Mouse (Mus musculus) right cerebral cortex, postnatal 36 days (tissue): ENCODE measurements around the gene Lrrc3.
"Not testable (repeated sequence)": the region's sequence is repeated elsewhere in the genome, so short reads cannot be mapped to it uniquely, and the experiment has no call there.

Experiments
- DNase-seq, 2 experiments: peaks; one replicate each; pipeline ENCODE4 v3.0.0; 2022; ENCODE audit warnings: low spot score in 2 of 2, mixed read lengths in 1 of 2

Lrrc3 gene

DNA sequence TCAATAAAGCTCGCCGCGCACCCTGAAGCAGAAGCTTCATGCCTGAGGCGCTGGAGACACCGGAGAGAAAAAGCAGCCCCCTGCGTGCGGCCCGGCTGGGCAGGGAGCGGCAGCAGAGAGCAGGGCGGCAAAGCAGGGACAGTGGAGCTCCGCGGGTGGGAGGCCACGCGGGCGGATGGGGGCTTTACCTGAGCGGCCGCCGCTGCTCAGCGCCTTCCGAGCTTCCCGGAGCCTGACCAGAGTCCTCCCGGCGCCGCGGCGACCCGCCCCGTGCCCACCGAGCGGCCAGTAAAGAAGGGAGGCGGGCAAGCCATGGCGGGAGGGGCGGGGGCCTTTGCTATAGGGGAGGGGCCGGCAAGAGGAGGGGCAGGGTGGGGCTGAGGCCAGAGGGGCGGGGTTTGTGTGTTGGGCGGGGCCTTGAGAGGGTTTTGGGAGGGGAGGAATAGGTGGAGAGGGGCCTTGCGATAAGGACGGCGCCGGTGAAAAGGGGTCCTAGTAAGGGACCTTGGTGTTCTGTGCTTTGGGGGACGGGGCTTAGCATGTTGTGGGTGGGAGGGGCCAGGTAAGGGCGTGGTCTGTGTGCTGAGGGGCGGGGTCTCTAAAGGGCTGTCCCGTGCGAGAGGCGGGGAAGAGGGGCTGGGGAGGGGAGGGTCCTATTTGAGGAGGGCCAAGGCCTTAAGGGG is at the start of gene Lrrc3:
Gene Lrrc3, minus strand, starts transcription at position 326 of the 683 bp plus-strand sequence.
- DNase-seq: peak; percentile 25 to 43

- not testable (repeated sequence) for DNase-seq
Observed at GRCm38 (mm10) chr10:77950468-77950867, 48.1 kb upstream of the Lrrc3 start.

GRCm38 (mm10) chr10:77939685-77940084 is 37.3 kb upstream of the Lrrc3 start:
- no peak for DNase-seq

DNA sequence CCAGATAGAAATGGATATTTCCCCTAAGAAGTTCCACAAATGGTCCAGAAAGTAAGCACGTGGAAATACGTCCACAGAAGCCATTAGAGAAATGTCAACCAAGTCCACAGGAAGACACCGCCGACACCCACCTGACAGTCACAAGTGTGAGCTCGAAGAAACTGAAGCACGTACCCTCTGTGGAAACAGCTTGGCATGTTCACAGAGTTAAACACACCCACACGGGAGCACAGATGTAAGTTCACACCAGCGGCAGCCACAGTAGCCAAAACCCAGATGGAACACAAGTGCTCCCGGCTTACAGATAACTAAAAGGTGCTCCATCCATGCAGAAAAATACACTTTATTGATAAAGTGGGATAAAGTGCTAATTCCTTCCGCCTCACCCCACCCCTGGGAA is 25.0 kb upstream of the Lrrc3 start:
- no peak for DNase-seq

GRCm38 (mm10) chr10:77926140-77926539 is 23.8 kb upstream of the Lrrc3 start:
- DNase-seq: no peak

DNA sequence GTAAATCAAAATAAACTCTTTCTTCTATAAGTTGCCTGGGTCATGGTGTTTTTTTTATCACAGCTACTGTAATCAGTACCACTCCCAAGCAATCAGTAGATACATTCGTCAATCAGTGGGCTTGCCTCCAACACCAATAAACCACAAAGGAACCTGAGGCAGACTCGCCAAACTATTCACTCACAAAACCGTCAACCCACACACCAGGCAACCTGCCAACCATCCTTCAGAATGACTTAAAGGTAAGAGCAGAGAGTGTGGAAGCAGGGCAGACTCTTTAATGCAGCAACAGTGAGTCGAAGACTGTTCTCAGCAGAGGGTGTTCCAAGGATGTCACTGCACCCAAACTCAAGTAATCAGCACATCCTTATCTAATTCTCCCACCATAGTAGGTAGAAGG is 20.3 kb upstream of the Lrrc3 start:
- peak in 1 of 2 experiments; percentile 30 for DNase-seq

DNA sequence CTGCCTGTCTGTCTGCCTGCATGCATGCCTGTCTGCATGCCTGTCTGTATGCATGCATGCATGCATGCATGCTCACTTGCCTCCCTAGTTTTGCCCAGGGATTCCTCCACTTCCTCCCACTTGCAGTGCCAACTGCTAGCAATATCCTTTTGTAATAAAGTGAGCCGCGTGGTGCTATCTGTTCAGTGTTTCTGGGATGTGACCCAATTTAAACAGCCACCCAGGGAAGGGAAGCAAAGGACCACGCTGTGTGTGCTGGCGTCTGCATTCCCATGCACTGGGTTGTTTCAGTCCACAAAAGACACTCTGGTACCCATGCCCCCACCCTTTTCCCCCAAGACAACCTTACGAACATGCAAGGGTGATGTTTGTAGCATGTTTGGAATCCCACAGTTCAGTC is 18.7 kb upstream of the Lrrc3 start:
- DNase-seq: peak in 1 of 2 experiments; percentile 40

GRCm38 (mm10) chr10:77916636-77917335 is 14.4 kb upstream of the Lrrc3 start:
- DNase-seq: no peak

- no peak for DNase-seq
Observed at GRCm38 (mm10) chr10:77913292-77913691, 11.0 kb upstream of the Lrrc3 start.

GRCm38 (mm10) chr10:77912605-77913004 is 10.3 kb upstream of the Lrrc3 start:
- no peak for DNase-seq

DNA sequence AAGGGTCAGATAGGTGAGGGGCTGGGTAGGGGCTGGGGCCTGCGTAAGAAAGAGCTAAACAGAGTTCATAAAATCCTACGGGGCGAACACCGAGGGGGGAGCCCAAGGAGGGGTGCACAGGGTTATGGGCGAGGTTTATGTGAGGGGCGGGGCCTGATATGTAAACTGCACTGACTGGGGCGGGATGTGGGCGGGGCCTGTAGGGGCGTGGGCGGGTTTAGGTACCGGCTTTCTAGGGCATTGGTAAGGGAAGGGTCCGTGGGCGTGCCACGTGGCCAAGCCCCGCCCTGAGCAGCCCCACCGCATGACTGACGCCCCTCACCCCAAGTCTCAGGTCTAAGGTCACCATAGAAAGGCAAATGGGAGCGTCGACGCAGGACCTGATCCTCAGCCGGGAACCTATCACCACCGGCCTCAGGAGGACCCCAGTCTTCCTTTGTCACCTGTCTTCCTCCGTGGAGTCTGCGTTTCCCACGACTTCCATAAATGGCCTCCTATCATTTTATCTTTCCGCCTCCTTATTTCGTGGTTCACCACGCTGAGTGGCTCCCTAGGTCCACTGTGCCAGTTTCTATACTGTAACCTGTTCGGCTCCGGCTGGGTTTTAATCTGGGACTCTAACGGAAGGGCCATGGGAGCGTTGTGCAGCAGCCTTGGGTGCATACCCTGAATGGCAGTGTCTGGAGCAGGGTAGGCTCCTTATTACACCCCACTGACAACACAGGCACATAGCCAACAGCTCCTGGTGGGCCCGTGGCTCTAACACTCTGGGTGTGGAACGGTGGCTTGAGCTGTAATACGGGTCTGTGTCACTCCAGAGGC is 769 bp upstream of the Lrrc3 start:
- peak; percentile 79 to 83 for DNase-seq

DNA sequence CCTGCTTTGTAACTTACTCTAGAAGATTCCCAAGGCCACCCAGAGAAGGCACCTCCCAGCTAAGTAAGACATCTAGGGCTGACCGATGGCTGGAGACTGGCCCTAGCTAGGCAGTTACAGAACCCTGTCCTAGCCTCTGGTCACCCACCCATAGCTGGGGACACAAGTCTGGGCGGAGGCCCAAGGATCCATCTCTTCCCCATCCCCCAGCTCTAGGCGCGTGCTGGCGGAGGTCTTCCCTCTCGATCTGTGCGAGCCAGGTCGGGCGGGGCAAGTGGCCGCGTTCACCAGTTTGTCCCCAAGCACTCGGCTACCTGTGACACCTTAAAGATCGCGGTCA is 495 bp downstream of the Lrrc3 start:
- no peak for DNase-seq

DNA sequence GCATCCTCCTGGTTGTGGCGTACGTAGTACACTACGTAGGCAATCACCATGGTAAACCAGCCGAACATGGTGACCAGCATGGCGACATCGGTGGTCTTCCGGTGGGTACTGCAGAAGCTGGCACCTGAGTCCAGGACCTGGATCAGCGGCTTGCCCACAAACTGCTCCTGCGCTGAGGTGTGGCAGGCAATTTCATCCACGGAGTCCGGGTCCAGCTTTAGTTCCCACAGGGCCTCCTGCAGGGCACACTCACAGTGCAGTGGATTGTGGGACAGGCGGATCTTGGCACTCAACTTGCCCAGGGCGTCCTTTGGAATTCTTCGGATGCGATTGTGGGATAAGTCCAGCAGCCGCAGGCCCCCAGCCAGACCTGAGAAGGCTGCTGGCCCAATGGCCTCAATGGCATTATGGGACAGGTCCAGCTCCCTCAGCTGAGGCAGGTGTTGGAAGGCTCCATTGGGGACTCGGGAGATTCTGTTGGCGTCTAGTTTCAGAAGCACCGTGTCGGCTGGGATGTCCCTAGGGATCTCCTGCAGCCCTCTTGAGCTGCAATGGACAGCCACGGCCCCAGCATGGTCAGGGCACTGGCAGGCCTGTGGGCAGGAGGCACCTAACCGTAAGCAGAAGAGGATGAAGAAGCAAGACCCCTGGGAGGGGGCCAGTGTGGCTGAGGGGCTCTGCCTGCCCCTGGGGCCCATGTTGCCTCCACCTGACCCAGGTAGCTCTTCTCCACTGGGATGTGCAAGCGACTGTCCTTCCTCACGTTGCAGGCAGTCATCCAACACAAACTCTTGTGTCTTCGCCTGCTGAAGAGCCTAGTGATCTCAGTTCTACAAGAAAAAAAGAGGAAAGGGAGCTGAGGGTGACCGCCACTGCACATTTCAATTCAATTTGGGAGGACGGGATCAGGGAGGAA is 1.2 kb downstream of the Lrrc3 start:
- DNase-seq: no peak

DNA sequence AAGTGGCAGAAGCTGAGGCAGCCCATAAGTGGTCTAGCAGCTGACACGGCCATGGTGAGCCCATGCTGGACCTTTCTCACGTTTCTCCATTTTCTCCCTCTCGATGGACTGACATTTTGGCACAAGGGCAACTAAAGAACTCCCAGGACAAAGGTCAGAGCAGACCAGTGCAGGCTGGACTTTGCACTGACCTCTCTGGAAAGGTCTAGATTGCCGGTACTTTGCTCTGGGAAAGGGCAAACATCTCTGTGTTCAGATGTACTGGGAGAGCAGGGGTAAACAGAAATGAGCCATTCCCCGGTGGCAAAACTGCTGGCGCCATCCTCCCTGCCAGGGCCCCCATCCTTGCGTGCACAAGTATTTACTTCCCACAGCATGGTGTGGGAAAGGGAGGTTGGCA is 2.2 kb downstream of the Lrrc3 start:
- no peak for DNase-seq

GRCm38 (mm10) chr10:77895562-77895961 is 6.8 kb downstream of the Lrrc3 start:
- DNase-seq: no peak

DNA sequence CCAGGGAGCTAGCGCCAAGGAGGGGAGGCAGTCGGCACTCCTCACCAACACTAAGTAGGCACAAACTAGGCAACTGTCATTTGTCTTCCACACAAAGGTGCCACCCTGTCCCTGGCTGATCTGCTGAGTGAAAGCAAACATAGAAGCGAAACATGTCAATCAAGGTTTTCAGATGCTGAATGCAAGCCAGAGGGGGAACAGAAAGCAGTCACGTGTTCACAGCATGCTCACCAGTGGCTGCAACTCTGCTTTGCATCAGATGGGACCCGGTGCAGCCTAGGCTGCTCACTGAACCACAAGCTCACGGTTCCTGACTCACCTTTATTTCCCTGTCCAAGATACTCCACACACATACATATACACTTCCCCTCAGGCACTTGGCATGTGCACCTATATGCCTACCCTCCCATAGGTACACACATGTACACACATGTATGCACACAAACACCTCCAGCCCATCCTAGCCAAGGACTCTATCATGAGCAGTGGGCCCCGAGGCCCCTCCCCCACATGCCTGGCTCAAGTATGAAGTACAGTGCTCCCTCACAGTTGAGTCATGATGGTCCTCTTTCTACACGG is 11.3 kb downstream of the Lrrc3 start:
- no peak for DNase-seq

DNA sequence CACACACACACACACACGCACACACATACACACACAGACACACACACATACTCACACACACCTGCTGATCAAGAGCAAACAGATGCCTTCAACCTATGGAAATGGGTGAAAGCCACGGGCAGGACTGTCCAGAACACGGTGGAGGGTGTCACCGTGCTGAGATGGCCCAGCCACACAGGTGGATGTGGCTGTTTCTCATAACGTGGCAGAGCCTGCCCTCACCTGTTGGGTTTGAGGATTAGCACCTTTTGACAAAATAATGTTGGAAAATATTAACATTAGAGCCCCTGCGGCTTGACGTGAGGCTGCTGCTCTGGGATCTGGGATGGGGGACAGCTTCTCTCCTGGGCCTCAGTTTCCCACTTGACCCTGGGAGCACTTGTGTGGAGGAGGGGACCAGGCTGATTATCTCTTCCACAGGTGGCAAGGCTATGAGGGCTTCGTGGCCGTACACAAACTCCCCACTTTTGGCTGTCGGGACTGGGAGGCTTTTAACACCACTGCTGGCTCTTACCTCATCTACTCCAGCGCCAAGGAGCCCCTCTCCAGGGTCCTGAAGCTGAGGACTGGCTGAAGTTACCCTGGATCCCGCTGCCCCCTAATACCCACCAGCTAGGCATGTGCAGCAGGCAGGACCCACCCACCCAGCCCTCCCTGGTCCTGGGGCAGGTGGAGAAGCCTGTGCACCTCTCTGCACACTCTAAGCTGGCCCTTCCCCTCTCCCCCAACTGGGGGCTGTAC is 16.2 kb downstream of the Lrrc3 start:
- no peak for DNase-seq

- no peak for DNase-seq
Observed at GRCm38 (mm10) chr10:77882553-77882952, 19.8 kb downstream of the Lrrc3 start.

GRCm38 (mm10) chr10:77880305-77880704 is 22.0 kb downstream of the Lrrc3 start:
- no peak for DNase-seq

GRCm38 (mm10) chr10:77878985-77879384 is 23.4 kb downstream of the Lrrc3 start:
- DNase-seq: no peak
